Mouse (Mus musculus) midbrain, embryonic 16.5 days (tissue): Measurements from ENCODE around the gene Spc25. TPM values are rescaled to one million over a fixed set of nuclear protein-coding genes. Genes with fewer than 3 reads are reported as not detected.

ENCODE experiments used
- ATAC-seq: fragments of 200-750 bp; cut with Nextera tagmentation; 2 replicates; pipeline ENCODE4 v1.8.0; 2017; ENCODE audit warnings: moderate TSS enrichment
- H3K27ac ChIP-seq: fragments of 300-500 bp; sonication (generic); 2 replicates; pipeline ENCODE4 v1.5.1; 2014; ENCODE audit warnings: mild to moderate bottlenecking, low read length, mixed read lengths
- H3K27me3 ChIP-seq: fragments of 300-500 bp; sonication (generic); 2 replicates; pipeline ENCODE4 v1.6.1; 2014; ENCODE audit warnings: low read depth, low read length, mixed read lengths; ENCODE audit not compliant: control insufficient read depth, insufficient read depth
- H3K36me3 ChIP-seq: fragments of 300-500 bp; sonication (generic); 2 replicates; pipeline ENCODE4 v1.6.1; 2014; ENCODE audit warnings: mild to moderate bottlenecking, low read length, moderate library complexity, mixed read lengths; ENCODE audit not compliant: control insufficient read depth, insufficient read depth
- H3K4me1 ChIP-seq: fragments of 300-500 bp; sonication (generic); 2 replicates; pipeline ENCODE4 v1.6.1; 2014; ENCODE audit warnings: mild to moderate bottlenecking, low read length, mixed read lengths; ENCODE audit not compliant: control insufficient read depth, insufficient read depth
- H3K4me2 ChIP-seq: fragments of 300-500 bp; sonication (generic); 2 replicates; pipeline ENCODE4 v1.6.1; 2014; ENCODE audit warnings: mild to moderate bottlenecking, low read length, mixed read lengths
- H3K4me3 ChIP-seq: fragments of 300-500 bp; sonication (generic); 2 replicates; pipeline ENCODE4 v1.5.1; 2014; ENCODE audit warnings: low read depth, mild to moderate bottlenecking, low read length, moderate library complexity, mixed read lengths
- H3K9ac ChIP-seq: fragments of 300-500 bp; sonication (generic); 2 replicates; pipeline ENCODE4 v1.6.1; 2014; ENCODE audit warnings: low read depth, low read length, mixed read lengths
- H3K9me3 ChIP-seq: fragments of 300-500 bp; sonication (generic); replicated peaks from 2 replicates; pipeline ENCODE4 v1.6.1; 2014; ENCODE audit warnings: mild to moderate bottlenecking, low read length, mixed read lengths; ENCODE audit not compliant: control insufficient read depth, poor library complexity, severe bottlenecking
- WGBS: fragments of 180-500 bp; shearing (Covaris S2); extraction: QIAGEN DNeasy Blood & Tissue Kit; methylation state at CpG from one replicate; pipeline ENCODE4 v1.1.7; 2014; 5-methylcytosine and 5-hydroxymethylcytosine counted together
- polyA plus RNA-seq: library from polyadenylated mRNA; unstranded; fragments of >200 nt; fragmentation: Nextera tagmentation; extraction: Ambion mirVana; gene quantifications from 2 replicates; pipeline ENCODE4 v1.2.1, GENCODE M21; 2015

The Spc25 gene
- polyA plus RNA-seq, 1 experiment from 2014 or later = 18.9 TPM

DNA sequence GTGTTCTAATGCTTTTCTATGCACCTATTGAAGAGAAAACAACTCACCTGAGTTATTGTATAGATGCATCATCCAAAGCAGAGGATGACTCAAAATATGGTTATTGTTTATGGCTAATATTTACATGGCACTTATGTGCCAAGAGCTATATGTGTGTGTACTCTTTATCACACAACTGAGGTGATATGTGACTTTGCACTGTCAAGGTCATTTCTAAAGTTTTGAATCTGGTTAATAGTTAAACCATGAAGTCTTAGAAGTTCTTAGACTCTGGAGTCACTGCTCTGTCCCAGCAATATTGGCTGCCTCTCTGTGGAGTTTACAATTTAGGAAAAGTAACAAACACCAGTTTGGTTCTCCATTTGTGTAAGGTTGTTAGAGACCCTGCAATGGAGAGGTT lies 47.1 kb downstream of the Spc25 start:
- H3K27me3 ChIP-seq = no peaks in the 10 kb centered on the region
- no peak overlapping the region for H3K9ac ChIP-seq
- no peak overlapping the region for H3K4me2 ChIP-seq
- ATAC-seq = no peak
- peaks cover 3% of the 10 kb centered on the region; the same call in 1 of the 2 replicates for H3K4me1 ChIP-seq
- no peak overlapping the region for H3K4me3 ChIP-seq
- H3K36me3 ChIP-seq = no peaks in the 10 kb centered on the region
- H3K9me3 ChIP-seq = no peaks in the 10 kb centered on the region
- no peak overlapping the region for H3K27ac ChIP-seq

DNA sequence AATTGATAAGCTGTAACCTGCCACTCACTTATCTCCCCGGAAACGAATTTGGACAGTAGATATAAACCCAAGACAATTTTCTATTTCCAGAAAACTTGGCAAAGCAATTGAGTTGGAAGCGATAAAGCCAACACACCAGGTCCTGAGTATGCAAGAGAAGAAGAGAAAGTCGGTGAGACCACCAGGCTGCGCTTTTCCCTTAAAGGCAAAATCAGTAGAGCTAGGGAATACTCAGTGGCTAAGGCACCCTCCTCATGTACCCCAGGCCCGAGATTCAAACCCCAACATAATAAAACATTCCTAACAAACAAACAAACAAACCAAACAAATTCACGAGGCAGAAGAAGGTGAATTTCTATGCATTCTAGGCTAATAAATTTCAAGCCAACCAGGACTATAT lies 49.7 kb downstream of the Spc25 start:
- WGBS = 71% methylated on average over 7 of the region's 7 CpGs
- Histone ChIP-seq H3K9ac (no peak overlapping the region), H3K4me2 (no peak overlapping the region), H3K27me3 (no peaks in the 10 kb centered on the region), H3K4me3 (no peak overlapping the region), H3K36me3 (no peaks in the 10 kb centered on the region), H3K27ac (no peak overlapping the region), H3K4me1 (no peaks in the 10 kb centered on the region; the same call in 1 of the 2 replicates), H3K9me3 (no peaks in the 10 kb centered on the region)
- ATAC-seq = no peak

DNA sequence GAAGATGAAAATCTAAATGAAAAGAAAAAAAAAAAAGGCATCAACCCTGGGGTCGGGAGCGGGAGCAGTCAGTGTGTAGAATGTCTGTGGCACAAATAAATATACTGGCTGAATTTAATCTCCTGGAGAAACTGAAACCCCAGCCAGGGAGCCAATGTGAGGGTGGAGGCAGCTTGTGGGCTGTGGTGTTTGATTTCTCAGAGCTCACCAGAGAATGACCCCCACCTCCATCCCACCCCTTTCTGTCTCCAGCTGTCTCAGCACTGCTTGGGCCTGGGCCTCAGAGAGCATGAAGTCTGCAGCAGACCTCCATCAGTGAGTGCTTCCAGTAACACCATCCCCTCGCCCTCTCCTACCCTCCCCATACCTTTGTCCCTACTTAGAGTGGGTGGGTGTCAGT lies 50.1 kb downstream of the Spc25 start:
- no peak overlapping the region for H3K27ac ChIP-seq
- H3K4me3 ChIP-seq = no peak overlapping the region
- ATAC-seq = no peak
- H3K27me3 ChIP-seq = no peaks in the 10 kb centered on the region
- H3K4me2 ChIP-seq = no peak overlapping the region
- H3K4me1 ChIP-seq = no peaks in the 10 kb centered on the region; the same call in 1 of the 2 replicates
- no peaks in the 10 kb centered on the region for H3K9me3 ChIP-seq
- no peak overlapping the region for H3K9ac ChIP-seq
- H3K36me3 ChIP-seq = no peaks in the 10 kb centered on the region
- WGBS = 64% methylated on average over 3 of the region's 3 CpGs

GRCm38 (mm10) chr2:69150841-69151240 lies 55.2 kb downstream of the Spc25 start:
- WGBS = 22% methylated on average over 5 of the region's 5 CpGs
- Histone ChIP-seq H3K27ac (no peak overlapping the region), H3K9ac (no peak overlapping the region), H3K4me3 (no peak overlapping the region), H3K4me2 (no peak overlapping the region), H3K9me3 (no peaks in the 10 kb centered on the region), H3K36me3 (no peaks in the 10 kb centered on the region), H3K27me3 (no peaks in the 10 kb centered on the region), H3K4me1 (no peaks in the 10 kb centered on the region; the same call in 1 of the 2 replicates)
- no peak for ATAC-seq

- Histone ChIP-seq H3K9ac (no peak overlapping the region), H3K36me3 (no peaks in the 10 kb centered on the region), H3K4me3 (no peak overlapping the region), H3K27ac (no peak overlapping the region), H3K9me3 (no peaks in the 10 kb centered on the region), H3K27me3 (no peaks in the 10 kb centered on the region), H3K4me2 (no peak overlapping the region), H3K4me1 (no peaks in the 10 kb centered on the region; the same call in 1 of the 2 replicates)
- 92% methylated on average over 10 of the region's 10 CpGs for WGBS
- no peak for ATAC-seq
These were observed 56.8 kb downstream of the Spc25 start for GRCm38 (mm10) chr2:69149154-69149553.

GRCm38 (mm10) chr2:69148691-69149090 lies 57.3 kb downstream of the Spc25 start:
- ATAC-seq = no peak
- H3K9ac ChIP-seq = no peak overlapping the region
- no peak overlapping the region for H3K4me2 ChIP-seq
- no peak overlapping the region for H3K27ac ChIP-seq
- no peaks in the 10 kb centered on the region for H3K36me3 ChIP-seq
- 60% methylated on average over 3 of the region's 3 CpGs for whole genome bisulfite sequencing
- H3K4me3 ChIP-seq = no peak overlapping the region
- no peaks in the 10 kb centered on the region for H3K27me3 ChIP-seq
- no peaks in the 10 kb centered on the region for H3K9me3 ChIP-seq
- no peaks in the 10 kb centered on the region; the same call in 1 of the 2 replicates for H3K4me1 ChIP-seq

Other genes starting within 250 kb of the Spc25 start
- gene Nostrin, start 70.4 kb downstream of the Spc25 start, polyA plus RNA-seq = 1.5 and 2.0 TPM in 2 replicates
- not detected in 2 replicates for gene G6pc2, start 4.9 kb upstream of the Spc25 start, polyA plus RNA-seq
- not detected in 2 replicates for gene Abcb11, start 136.4 kb upstream of the Spc25 start, polyA plus RNA-seq
- not detected in 2 replicates for gene Dhrs9, start 174.3 kb upstream of the Spc25 start, polyA plus RNA-seq